Mouse (Mus musculus) midbrain, embryonic 15.5 days (tissue): ENCODE measurements around the gene Pcbp4. TPM values are rescaled to one million over a fixed set of nuclear protein-coding genes. Genes with fewer than 3 reads are reported as not detected.

Experiments used
- ATAC-seq: fragments of 200-750 bp; cut with Nextera tagmentation; replicated peaks from 2 replicates; pipeline ENCODE4 v1.8.0; 2017; ENCODE audit warnings: moderate TSS enrichment
- H3K27ac ChIP-seq: fragments of 300-500 bp; sonication (generic); 2 replicates; pipeline ENCODE4 v1.5.1; 2015; ENCODE audit warnings: mild to moderate bottlenecking, inconsistent platforms
- H3K27me3 ChIP-seq: fragments of 300-500 bp; sonication (generic); replicated peaks from 2 replicates; pipeline ENCODE4 v1.6.1; 2015; ENCODE audit warnings: inconsistent platforms
- H3K36me3 ChIP-seq: fragments of 300-500 bp; sonication (generic); replicated peaks from 2 replicates; pipeline ENCODE4 v1.6.1; 2015; ENCODE audit warnings: inconsistent platforms
- H3K4me1 ChIP-seq: fragments of 300-500 bp; sonication (generic); 2 replicates; pipeline ENCODE4 v1.6.1; 2015; ENCODE audit warnings: inconsistent platforms
- H3K4me2 ChIP-seq: fragments of 300-500 bp; sonication (generic); 2 replicates; pipeline ENCODE4 v1.6.1; 2015; ENCODE audit warnings: inconsistent platforms, mild to moderate bottlenecking, moderate library complexity
- H3K4me3 ChIP-seq: fragments of 300-500 bp; sonication (generic); 2 replicates; pipeline ENCODE4 v1.5.1; 2015; ENCODE audit warnings: mild to moderate bottlenecking, inconsistent platforms
- H3K9ac ChIP-seq: fragments of 300-500 bp; sonication (generic); 2 replicates; pipeline ENCODE4 v1.6.1; 2015; ENCODE audit warnings: mild to moderate bottlenecking, inconsistent platforms
- H3K9me3 ChIP-seq: fragments of 300-500 bp; sonication (generic); 2 replicates; pipeline ENCODE4 v1.6.1; 2016; ENCODE audit warnings: inconsistent platforms
- WGBS: fragments of 180-500 bp; shearing (Covaris S2); methylation state at CpG from one replicate; pipeline ENCODE4 v1.1.7; 2015; ENCODE audit warnings: mixed read lengths; 5-methylcytosine and 5-hydroxymethylcytosine counted together
- polyA plus RNA-seq: library from polyadenylated mRNA; unstranded; fragments of >200 nt; fragmentation: Nextera tagmentation; extraction: Ambion mirVana; gene quantifications from 2 replicates; pipeline ENCODE4 v1.2.1, GENCODE M21; 2015

The Pcbp4 gene
- polyA plus RNA-seq, 1 experiment from 2014 or later: 295 TPM

DNA sequence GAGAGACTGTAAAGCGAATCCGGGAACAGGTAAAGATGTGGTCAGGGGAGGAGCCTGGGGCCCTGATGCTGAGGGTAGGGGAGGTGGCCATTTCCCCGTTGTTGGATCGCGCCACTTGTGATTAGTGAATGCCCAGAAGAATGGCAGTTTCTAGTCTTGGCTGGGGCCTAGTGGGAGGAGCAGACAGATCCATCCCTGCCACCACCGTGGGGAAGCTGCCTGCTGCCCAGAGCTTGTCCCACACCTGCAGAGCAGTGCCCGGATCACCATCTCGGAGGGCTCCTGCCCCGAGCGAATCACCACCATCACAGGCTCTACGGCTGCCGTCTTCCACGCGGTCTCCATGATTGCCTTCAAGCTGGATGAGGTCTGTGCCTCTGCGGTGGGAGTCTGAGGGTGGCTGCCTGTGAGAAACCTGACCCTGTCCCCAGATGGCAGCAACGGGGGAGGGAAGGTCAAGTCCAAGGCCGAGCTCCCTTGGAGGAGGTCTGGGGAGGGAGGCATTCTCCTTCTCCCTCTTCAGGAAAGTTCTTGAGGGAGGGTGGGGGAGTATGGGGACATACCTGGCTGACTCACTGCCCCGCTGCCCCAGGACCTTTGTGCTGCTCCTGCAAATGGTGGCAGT lies 7.4 kb downstream of the Pcbp4 start:
- Histone ChIP-seq H3K4me3 (no peak overlapping the region), H3K9me3 (no peaks in the 10 kb centered on the region), H3K27me3 (no peaks in the 10 kb centered on the region), H3K27ac (no peak overlapping the region), H3K9ac (no peak overlapping the region), H3K4me2 (no peak overlapping the region), H3K4me1 (peaks cover 64% of the 10 kb centered on the region), H3K36me3 (peaks cover 27% of the 10 kb centered on the region)
- 80% methylated on average over 18 of the region's 18 CpGs for WGBS
- no peak for ATAC-seq

DNA sequence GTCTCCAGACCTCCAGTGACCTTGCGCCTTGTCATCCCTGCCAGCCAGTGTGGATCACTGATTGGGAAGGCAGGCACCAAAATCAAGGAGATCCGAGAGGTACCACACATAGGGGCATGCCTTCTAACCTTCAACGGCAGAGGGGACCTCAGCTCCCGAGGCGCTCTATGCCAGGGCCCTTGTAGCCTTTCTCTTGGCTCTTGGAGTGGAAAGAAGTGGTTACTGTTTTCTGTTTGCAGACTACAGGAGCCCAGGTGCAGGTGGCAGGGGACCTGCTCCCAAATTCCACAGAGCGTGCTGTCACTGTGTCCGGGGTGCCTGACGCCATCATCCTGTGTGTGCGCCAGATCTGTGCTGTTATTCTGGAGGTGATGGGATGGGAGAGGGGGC lies 7.9 kb downstream of the Pcbp4 start:
- ATAC-seq: no peak
- H3K4me1 ChIP-seq: peaks cover 64% of the 10 kb centered on the region
- no peak overlapping the region for H3K4me3 ChIP-seq
- H3K9ac ChIP-seq: no peak overlapping the region
- H3K27ac ChIP-seq: no peak overlapping the region
- peaks cover 27% of the 10 kb centered on the region for H3K36me3 ChIP-seq
- no peaks in the 10 kb centered on the region for H3K27me3 ChIP-seq
- H3K9me3 ChIP-seq: no peaks in the 10 kb centered on the region
- H3K4me2 ChIP-seq: no peak overlapping the region
- 90% methylated on average over 9 of the region's 9 CpGs for WGBS

GRCm38 (mm10) chr9:106461641-106462429 lies 8.7 kb downstream of the Pcbp4 start:
- WGBS: 80% methylated on average over 16 of the region's 16 CpGs
- Histone ChIP-seq H3K27ac (no peak overlapping the region), H3K4me3 (no peak overlapping the region), H3K9ac (no peak overlapping the region), H3K9me3 (no peaks in the 10 kb centered on the region), H3K27me3 (no peaks in the 10 kb centered on the region), H3K4me1 (peaks cover 59% of the 10 kb centered on the region), H3K4me2 (no peak overlapping the region), H3K36me3 (peaks cover 27% of the 10 kb centered on the region)
- no peak for ATAC-seq

DNA sequence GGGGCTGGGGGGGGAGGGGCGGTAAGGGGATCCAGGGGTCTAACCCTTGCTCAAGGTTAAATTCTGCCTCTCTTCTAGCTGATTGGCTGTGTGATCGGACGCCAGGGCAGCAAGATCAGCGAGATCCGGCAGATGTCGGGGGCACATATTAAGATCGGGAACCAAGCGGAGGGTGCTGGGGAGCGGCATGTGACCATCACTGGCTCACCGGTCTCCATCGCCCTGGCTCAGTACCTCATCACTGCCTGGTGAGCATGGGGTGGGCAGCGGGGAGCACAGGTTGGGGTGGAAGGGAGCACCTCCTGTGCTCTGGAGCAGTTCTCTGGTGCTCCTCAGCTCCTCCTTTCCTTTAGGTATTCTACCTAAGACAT lies 9.3 kb downstream of the Pcbp4 start:
- Histone ChIP-seq H3K27ac (no peak overlapping the region), H3K9ac (no peak overlapping the region), H3K4me1 (peaks cover 53% of the 10 kb centered on the region), H3K36me3 (peaks cover 27% of the 10 kb centered on the region), H3K27me3 (no peaks in the 10 kb centered on the region), H3K4me3 (no peak overlapping the region), H3K4me2 (no peak overlapping the region), H3K9me3 (no peaks in the 10 kb centered on the region)
- WGBS: 94% methylated on average over 12 of the region's 12 CpGs
- ATAC-seq: no peak

GRCm38 (mm10) chr9:106463122-106464063 lies 10.3 kb downstream of the Pcbp4 start:
- Histone ChIP-seq H3K4me1 (peaks cover 43% of the 10 kb centered on the region), H3K27me3 (no peaks in the 10 kb centered on the region), H3K9me3 (no peaks in the 10 kb centered on the region), H3K36me3 (peaks cover 27% of the 10 kb centered on the region), H3K27ac (no peak overlapping the region), H3K4me2 (no peak overlapping the region), H3K9ac (no peak overlapping the region), H3K4me3 (no peak overlapping the region)
- 75% methylated on average over 21 of the region's 21 CpGs for WGBS
- no peak for ATAC-seq

DNA sequence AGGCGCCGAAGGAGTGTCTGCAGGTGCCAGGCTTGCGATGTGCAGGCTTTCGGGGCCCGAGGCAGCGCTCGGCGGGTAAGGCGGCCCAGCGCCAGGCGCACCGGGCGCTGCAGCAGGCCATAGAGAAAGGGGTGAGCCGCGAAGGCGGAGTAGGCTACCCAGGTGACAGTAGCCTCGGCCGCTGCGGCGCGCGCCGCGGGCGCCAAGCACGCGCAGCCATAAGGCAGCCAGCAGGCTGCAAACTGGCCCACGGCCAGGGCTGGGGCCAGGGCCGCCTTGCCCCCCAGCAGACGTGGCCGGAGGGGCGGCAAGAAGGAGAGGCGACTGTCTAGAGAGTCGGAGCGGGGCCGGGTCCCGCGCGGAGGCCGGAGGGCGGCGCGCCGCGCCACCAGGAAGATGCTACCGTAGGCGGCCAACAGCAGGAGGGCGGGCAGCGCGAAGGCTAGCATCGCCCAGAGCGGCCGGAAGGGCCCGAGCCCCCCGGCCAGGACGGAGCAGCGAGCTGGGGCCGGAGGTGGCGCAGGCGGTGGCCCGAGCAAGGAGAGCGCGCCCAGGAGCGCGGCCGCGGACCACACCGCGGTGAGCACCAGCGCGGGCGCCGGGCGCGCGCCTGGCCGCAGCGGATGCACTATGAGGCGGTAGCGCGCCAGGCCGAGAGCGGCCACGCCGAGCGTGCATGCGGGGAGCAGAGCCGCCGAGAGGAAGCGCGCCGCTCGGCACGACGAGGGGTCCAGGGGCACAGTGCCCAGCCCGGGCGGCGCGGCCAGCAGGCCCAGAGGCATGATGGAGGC lies 11.9 kb downstream of the Pcbp4 start:
- 1% methylated on average over 98 of the region's 99 CpGs for WGBS
- no peaks in the 10 kb centered on the region for H3K9me3 ChIP-seq
- H3K27me3 ChIP-seq: no peaks in the 10 kb centered on the region
- H3K36me3 ChIP-seq: peaks cover 27% of the 10 kb centered on the region
- peaks cover 29% of the 10 kb centered on the region for H3K4me1 ChIP-seq
- H3K4me2 ChIP-seq: peak overlapping the region; percentile 89
- H3K27ac ChIP-seq: peak overlapping the region; percentile 82
- H3K9ac ChIP-seq: peak overlapping the region; percentile 64
- ATAC-seq: peak; percentile 81
- H3K4me3 ChIP-seq: peak overlapping the region; percentile 49

- peak within 1 kb of the TSS; percentile 64 for H3K9ac ChIP-seq
- peaks cover 27% of the 10 kb centered on the region for H3K36me3 ChIP-seq
- peak within 1 kb of the TSS; percentile 49 for H3K4me3 ChIP-seq
- no peaks in the 10 kb centered on the region for H3K27me3 ChIP-seq
- peak within 1 kb of the TSS; percentile 89 for H3K4me2 ChIP-seq
- ATAC-seq: peak; percentile 53
- H3K9me3 ChIP-seq: no peaks in the 10 kb centered on the region
- 25% methylated on average over 26 of the region's 26 CpGs for WGBS
- H3K27ac ChIP-seq: peak within 1 kb of the TSS; percentile 82
- H3K4me1 ChIP-seq: peaks cover 22% of the 10 kb centered on the region
Measured at GRCm38 (mm10) chr9:106465571-106466200, 12.6 kb downstream of the Pcbp4 start, which contains the start of gene Gpr62. Gene Gpr62 (minus strand): TSS chr9:106465938.

DNA sequence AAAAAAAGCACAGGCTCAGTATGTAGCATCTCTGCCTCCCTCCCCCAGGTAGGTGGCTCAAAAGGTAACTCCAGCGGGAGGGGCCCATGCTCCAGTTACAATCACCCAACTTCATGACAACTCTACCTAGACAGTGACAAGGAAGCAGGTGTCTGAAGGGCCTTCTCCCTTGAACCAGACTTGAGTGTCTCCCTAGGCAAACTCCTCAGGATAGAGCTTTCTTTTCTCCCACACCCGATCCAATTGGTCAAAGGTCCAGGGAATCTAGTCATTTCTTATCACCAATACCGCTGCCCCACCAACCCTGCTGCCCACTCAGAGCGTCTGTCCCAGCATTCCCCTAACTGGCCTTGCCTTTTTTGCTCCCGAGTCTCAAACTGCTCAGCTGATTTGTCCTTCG lies 13.6 kb downstream of the Pcbp4 start:
- no peak overlapping the region for H3K4me2 ChIP-seq
- H3K4me1 ChIP-seq: peaks cover 22% of the 10 kb centered on the region
- no peak overlapping the region for H3K27ac ChIP-seq
- peaks cover 20% of the 10 kb centered on the region for H3K36me3 ChIP-seq
- no peak for ATAC-seq
- 96% methylated on average over 6 of the region's 6 CpGs for WGBS
- H3K9ac ChIP-seq: no peak overlapping the region
- no peaks in the 10 kb centered on the region for H3K9me3 ChIP-seq
- H3K4me3 ChIP-seq: no peak overlapping the region
- no peaks in the 10 kb centered on the region for H3K27me3 ChIP-seq

GRCm38 (mm10) chr9:106467746-106468145 lies 14.7 kb downstream of the Pcbp4 start:
- Histone ChIP-seq H3K9ac (no peak overlapping the region), H3K4me1 (peaks cover 22% of the 10 kb centered on the region), H3K27ac (no peak overlapping the region), H3K27me3 (no peaks in the 10 kb centered on the region), H3K4me2 (no peak overlapping the region), H3K4me3 (no peak overlapping the region), H3K9me3 (no peaks in the 10 kb centered on the region), H3K36me3 (peaks cover 11% of the 10 kb centered on the region)
- WGBS: 87% methylated on average over 7 of the region's 7 CpGs
- no peak for ATAC-seq

DNA sequence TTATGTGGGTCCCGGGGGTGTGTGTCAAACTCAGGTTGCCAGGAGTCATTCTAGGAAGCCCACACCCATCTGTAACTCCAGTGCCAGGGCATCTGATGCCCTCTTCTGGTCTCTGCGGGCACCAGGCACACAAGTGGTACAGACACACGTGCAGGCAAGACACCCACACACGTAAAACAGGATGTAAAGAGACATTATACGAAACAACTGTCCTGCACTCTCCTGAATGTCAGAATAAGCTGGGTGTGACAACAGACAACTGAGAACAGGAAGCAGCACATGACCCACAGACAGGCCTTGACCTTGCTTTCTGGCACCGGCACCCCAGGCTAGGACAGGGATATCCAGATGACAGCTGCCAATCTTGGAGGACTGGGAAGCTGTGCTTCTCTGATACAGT lies 16.2 kb downstream of the Pcbp4 start:
- Histone ChIP-seq H3K4me2 (no peak overlapping the region), H3K9me3 (no peaks in the 10 kb centered on the region), H3K36me3 (no peaks in the 10 kb centered on the region), H3K27me3 (no peaks in the 10 kb centered on the region), H3K4me1 (peaks cover 24% of the 10 kb centered on the region), H3K27ac (no peak overlapping the region), H3K4me3 (no peak overlapping the region), H3K9ac (no peak overlapping the region)
- 80% methylated on average over 6 of the region's 6 CpGs for WGBS
- ATAC-seq: no peak

DNA sequence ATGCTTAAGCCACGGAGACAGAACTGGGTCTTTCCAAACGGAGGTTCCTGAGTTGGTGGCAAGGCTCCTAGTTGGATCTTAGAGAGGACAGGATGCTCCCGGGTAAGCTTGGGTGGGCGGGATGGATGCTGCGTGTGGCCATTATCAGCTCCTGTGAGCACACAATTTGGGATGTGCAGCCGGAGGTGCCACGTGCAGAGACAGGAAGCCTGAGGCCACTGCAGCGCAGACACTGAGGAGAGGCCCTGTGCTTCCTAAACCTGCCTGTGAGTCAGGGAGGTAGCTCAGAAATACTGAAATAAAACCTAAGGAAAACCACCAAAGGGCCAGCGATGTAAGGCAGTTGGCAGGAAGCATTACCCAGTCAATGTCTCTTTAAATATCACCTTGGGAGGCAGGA lies 16.7 kb downstream of the Pcbp4 start:
- WGBS: 78% methylated on average over 9 of the region's 9 CpGs
- Histone ChIP-seq H3K4me2 (no peak overlapping the region), H3K27ac (no peak overlapping the region), H3K9ac (no peak overlapping the region), H3K27me3 (no peaks in the 10 kb centered on the region), H3K4me3 (no peak overlapping the region), H3K9me3 (no peaks in the 10 kb centered on the region), H3K4me1 (peaks cover 24% of the 10 kb centered on the region), H3K36me3 (no peaks in the 10 kb centered on the region)
- ATAC-seq: no peak
